Mouse (Mus musculus): Measurements from ENCODE around the gene Ccdc34.

Ccdc34 gene

GRCm38 (mm10) chr2:110179669-110180315 is 162.2 kb downstream of the Ccdc34 start:
- no peak for DNase-seq (ENCODE audit: extremely low read depth, low read depth)

DNA sequence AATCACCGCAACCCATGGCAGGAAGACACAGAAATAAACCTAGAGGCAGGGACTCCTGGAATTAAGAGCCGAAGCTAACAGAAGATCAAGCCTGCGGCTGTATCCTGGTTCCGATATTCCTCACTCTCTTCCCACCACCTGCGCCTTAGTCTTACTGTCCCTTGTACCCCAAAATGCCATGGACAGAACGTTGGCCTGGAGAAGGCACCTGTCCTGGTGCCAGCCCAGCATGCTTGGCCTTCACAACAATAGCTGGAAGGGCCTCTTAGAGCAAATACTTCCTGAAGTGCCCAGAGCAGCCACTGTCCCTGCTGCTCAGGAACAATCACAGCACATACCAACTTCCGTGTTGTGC is 162.7 kb downstream of the Ccdc34 start:
- no peak for DNase-seq (ENCODE audit: extremely low read depth, low read depth)

- no peak for DNase-seq (ENCODE audit: extremely low read depth, low read depth)
These were observed 164.0 kb downstream of the Ccdc34 start for GRCm38 (mm10) chr2:110181666-110182065.

GRCm38 (mm10) chr2:110182248-110182647 is 164.6 kb downstream of the Ccdc34 start:
- DNase-seq (ENCODE audit: extremely low read depth, low read depth) = no peak

- DNase-seq (ENCODE audit: extremely low read depth, low read depth) = no peak
These were observed 165.3 kb downstream of the Ccdc34 start for GRCm38 (mm10) chr2:110182795-110183486.

DNA sequence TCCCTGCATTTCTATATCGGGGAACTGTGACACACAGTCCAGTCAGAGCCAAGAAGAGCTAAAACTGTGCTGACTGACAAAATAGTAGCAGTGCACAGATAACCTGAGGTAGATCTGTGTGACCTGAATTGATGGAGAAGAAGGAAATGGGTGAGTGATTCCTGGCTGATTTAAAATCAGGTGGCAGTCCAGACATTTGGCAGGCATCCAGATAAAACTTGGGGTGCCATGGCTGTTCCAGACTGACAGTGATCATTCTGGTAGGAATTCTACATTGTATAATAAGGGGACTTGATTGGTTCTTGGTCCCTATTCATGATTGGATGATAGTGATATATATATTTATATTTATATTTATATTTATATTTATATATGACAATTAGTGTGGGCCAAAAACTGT is 166.5 kb downstream of the Ccdc34 start:
- no peak for DNase-seq (ENCODE audit: extremely low read depth, low read depth)

DNA sequence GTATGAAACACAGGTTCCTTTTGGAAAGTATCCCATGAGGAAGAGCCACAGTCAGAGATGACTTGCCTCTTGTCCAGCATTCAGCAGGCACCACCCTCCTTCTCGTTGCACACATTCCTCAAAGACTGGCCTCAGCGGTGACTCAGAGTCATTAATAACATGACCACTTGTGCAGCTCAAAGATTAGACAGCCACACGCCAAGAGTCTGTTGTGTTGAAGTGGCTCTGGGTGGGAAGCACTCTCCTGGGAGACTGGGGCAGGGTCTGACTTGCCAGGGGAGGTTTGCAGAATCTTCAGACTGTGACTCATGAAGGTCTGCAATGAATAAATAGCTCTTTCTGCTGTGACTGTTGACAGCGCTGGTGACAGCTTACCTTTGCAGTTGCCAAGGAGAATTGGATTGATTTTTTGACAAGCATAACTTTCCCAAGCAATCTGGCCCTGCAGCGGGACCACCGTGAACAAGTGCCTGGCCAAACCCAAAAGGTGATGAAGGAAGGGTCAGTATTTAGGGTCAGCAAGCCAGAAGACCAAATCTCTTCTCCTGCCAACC is 168.9 kb downstream of the Ccdc34 start:
- DNase-seq (ENCODE audit: extremely low read depth, low read depth) = no peak

DNA sequence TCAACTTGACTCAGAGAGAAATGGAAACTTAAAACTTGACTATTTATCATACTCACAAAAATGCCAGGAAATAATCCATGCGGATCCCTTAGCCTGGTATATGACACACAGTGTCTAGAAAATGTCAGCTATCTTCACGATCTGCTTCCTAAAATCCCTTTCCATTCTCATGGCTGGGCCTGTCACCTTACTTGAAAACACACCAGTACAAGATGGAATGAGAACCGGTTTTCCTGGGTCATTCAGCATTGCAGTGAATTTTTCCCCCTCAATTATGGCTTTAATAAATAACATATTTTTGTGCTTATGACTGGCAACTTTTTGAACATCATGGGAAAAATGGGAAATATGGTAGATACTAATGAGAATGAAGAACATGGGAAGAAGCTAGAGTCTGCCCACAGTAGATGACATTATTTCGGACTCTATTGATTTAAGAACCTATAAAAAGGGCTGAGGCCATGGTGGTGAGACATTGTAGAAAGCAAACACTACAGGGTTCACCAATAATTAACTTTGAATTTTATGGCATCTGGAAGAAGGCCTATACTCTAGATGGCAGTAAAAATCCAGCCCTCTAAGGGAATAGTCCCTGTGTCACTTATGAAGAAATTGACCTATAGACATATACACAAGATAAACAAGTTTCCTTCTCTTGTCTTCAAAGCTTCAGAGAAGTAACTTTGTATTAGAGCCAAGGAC is 171.2 kb downstream of the Ccdc34 start:
- DNase-seq (ENCODE audit: extremely low read depth, low read depth) = no peak

DNA sequence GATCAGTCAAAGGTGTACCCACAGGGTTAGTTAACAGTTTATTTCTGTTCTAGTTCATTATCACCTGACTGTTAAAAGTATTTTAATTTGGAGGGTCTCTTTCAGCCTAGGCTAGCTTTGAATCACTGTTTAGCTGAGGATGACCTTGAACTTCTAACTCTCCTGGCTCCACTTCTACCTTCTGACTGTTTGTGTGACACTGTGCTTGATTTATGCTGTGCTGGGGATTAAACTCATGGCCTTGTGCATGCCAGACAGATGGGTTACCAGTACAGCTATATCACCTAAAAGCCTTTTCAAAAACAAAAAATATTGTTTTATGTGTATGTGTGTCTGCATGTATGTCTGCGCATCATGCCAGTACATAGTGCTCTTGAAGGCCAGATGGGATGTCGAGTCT is 172.8 kb downstream of the Ccdc34 start:
- DNase-seq (ENCODE audit: extremely low read depth, low read depth) = no peak

DNA sequence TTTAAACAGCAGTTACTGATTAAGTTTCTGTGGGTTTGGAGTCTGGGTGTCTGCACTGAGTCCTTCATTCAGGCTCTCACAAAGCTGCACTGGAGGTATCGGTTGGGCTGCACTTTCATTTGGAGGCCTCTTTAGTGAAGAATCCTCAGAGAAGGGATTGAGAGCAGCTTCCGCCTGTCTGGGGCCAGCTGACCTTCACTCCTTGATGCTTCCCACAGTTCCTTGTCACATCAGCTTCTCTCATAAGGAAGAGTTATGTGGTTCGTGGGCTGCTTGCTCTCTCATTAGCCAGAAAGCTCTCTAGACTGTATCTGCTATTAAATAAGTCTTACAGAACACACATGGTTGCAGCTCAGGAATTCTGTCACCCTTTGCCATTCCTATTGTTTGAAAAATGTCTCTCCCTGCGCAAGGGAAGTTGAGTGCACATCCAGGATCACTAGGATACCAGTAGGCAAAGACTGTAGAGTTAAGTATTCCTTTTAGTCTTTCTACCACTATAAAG is 173.6 kb downstream of the Ccdc34 start:
- DNase-seq (ENCODE audit: extremely low read depth, low read depth) = no peak

GRCm38 (mm10) chr2:110191965-110192701 is 174.5 kb downstream of the Ccdc34 start:
- DNase-seq (ENCODE audit: extremely low read depth, low read depth) = no peak

DNA sequence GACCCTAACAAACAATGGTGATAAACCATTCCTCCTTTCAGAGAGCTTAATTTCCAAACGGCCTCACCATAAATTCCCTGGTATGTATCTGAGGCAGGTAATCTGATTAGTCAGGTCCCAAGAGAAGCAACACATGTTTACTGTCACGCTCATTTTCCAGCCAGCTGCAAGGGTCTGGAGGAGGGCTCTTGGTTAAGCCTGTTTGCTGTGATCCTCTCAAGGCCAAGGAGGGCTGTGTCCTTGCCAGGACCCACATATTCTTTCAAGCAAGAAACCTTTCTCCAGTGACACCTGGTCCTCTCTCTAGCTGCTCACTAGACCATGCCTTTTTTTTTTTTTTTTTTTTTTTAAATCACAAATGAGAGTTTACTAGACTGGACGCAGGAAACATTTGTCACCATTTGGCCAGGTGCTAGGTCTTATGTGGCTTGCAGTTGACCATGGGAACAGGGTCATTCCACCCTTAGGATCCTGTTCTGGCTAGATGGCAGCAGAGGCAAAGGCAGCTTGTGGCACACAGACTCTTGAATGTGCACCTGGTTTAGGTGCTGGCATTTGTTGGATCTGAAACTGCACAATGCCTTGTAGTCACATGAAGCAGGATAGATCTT is 175.2 kb downstream of the Ccdc34 start:
- DNase-seq (ENCODE audit: extremely low read depth, low read depth) = no peak

DNA sequence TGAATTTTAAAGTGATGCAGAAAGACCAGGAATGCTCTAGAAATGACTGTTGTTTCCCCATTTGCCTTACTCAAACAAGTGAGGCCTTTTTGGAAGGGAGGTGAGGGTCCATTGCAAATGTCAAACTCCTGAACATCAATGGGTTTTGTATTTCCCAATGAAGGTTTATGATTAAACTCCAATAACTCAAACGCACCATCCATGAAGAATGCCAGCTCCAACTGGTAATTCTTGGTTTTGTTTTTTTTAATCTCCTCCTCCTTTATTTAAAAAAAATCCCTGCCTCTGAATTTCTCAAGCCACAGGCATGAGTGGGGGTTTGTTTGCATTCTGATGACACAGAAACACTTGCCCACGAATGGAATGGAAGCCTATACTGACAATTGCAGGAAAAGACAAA is 178.9 kb downstream of the Ccdc34 start:
- DNase-seq (ENCODE audit: extremely low read depth, low read depth) = no peak

- no peak for DNase-seq (ENCODE audit: extremely low read depth, low read depth)
These were observed 182.0 kb downstream of the Ccdc34 start for GRCm38 (mm10) chr2:110199648-110200047.

GRCm38 (mm10) chr2:110201770-110202169 is 184.2 kb downstream of the Ccdc34 start:
- DNase-seq (ENCODE audit: extremely low read depth, low read depth) = no peak

GRCm38 (mm10) chr2:110202716-110203497 is 185.3 kb downstream of the Ccdc34 start:
- peak; percentile 15 for DNase-seq (ENCODE audit: extremely low read depth, low read depth)

GRCm38 (mm10) chr2:110204169-110204568 is 186.6 kb downstream of the Ccdc34 start:
- no peak for DNase-seq (ENCODE audit: extremely low read depth, low read depth)

- DNase-seq (ENCODE audit: extremely low read depth, low read depth) = peak; percentile 36
These were observed 187.2 kb downstream of the Ccdc34 start for GRCm38 (mm10) chr2:110204705-110205318.

Measured in MEL-GATA-1-ER (cell line).